Mouse (Mus musculus) cortical plate, adult 2 months (tissue): Measurements from ENCODE around the gene Dph7.

Experiments
- CTCF ChIP-seq: fragments of 200-500 bp; IDR thresholded peaks from 2 replicates; pipeline ENCODE4 v1.5.1; 2011; ENCODE audit warnings: mild to moderate bottlenecking, control low read depth, low read length; ENCODE audit not compliant: insufficient read depth; ENCODE audit errors: extremely low read depth
- POLR2A ChIP-seq: fragments of 200-500 bp; IDR thresholded peaks from 2 replicates; pipeline ENCODE4 v1.6.1; 2011; ENCODE audit warnings: mild to moderate bottlenecking, low read length, control low read depth; ENCODE audit not compliant: insufficient read depth; ENCODE audit errors: extremely low read depth

GRCm38 (mm10) chr2:24976960-24977359 lies 14.8 kb downstream of the Dph7 start:
- TF ChIP-seq POLR2A: no peak
- TF ChIP-seq CTCF: no peak
